Mouse (Mus musculus) limb, embryonic 10.5 days (tissue): Measurements from ENCODE around the gene Ankrd23. TPM values are rescaled to one million over a fixed set of nuclear protein-coding genes. Genes with fewer than 3 reads are reported as not detected.
A peak's percentile ranks its signal among the peaks of the same experiment; 100 is the strongest.

Experiments
- DNase-seq: peaks from one replicate; pipeline ENCODE4 v3.0.0-alpha.2; 2017; ENCODE audit warnings: low spot score
- H3K27ac ChIP-seq: fragments of 300-500 bp; sonication (generic); 2 replicates; pipeline ENCODE4 v1.5.1; 2016; ENCODE audit warnings: mild to moderate bottlenecking
- H3K27me3 ChIP-seq: fragments of 300-500 bp; sonication (generic); 2 replicates; pipeline ENCODE4 v1.6.1; 2016; ENCODE audit warnings: low read depth, mild to moderate bottlenecking; ENCODE audit not compliant: poor library complexity, severe bottlenecking
- H3K36me3 ChIP-seq: fragments of 300-500 bp; sonication (generic); 2 replicates; pipeline ENCODE4 v1.6.1; 2016; ENCODE audit warnings: mild to moderate bottlenecking, moderate library complexity
- H3K4me1 ChIP-seq: fragments of 300-500 bp; sonication (generic); 2 replicates; pipeline ENCODE4 v1.6.1; 2016
- H3K4me3 ChIP-seq: fragments of 300-500 bp; sonication (generic); 2 replicates; pipeline ENCODE4 v1.5.1; 2016; ENCODE audit warnings: mild to moderate bottlenecking, moderate library complexity
- H3K9me3 ChIP-seq: fragments of 300-500 bp; sonication (generic); replicated peaks from 2 replicates; pipeline ENCODE4 v1.6.1; 2016; ENCODE audit warnings: mild to moderate bottlenecking
- WGBS: fragments of 180-500 bp; shearing (Covaris S2); methylation state at CpG from one replicate; pipeline ENCODE4 v1.1.7; 2016; 5-methylcytosine and 5-hydroxymethylcytosine counted together
- polyA plus RNA-seq: library from polyadenylated mRNA; unstranded; fragments of >200 nt; fragmentation: Nextera tagmentation; extraction: Ambion mirVana; gene quantifications from 2 replicates; pipeline ENCODE4 v1.2.1, GENCODE M21; 2016

The Ankrd23 gene
- polyA plus RNA-seq, 1 experiment from 2014 or later, result 16.8 TPM

DNA sequence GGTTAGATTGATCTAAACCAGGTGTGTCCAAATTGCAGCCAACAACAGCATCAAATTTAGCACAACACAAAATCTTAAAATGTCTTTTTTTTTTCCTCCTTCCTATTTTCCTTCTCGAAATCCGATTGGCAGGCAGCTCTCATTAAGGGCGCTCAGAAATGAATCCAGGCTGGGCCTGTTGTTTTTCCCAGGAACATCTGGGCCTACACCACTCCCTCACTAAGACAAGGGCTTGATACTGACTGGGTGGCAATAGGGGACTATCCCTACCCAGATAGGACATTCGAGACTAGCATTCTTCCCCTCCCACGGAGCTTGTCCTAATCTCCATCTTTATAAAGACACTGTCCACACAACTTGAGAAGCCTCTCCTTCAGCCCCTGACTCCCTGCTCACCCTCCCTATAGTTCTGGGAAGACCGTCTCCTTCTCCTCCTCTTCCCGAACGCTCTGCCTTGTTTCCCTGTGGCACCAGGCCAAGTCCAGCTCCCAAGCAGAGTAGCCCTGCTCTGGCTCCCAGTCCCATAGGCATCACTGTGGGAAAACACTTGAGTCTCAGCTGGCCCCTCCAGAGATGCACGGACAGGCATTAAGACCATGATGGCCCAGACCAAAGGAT is 11.4 kb upstream of the Ankrd23 start:
- no peak for DNase-seq
- Histone ChIP-seq H3K36me3 (peaks cover 52% of the 10 kb centered on the region), H3K9me3 (no peaks in the 10 kb centered on the region), H3K27me3 (no peaks in the 10 kb centered on the region), H3K27ac (peak overlapping the region; percentile 88; the same call in 1 of the 2 replicates), H3K4me3 (peak overlapping the region; percentile 71; the same call in 1 of the 2 replicates), H3K4me1 (peaks cover 56% of the 10 kb centered on the region)
- WGBS, result 55% methylated on average over 9 of the region's 9 CpGs

DNA sequence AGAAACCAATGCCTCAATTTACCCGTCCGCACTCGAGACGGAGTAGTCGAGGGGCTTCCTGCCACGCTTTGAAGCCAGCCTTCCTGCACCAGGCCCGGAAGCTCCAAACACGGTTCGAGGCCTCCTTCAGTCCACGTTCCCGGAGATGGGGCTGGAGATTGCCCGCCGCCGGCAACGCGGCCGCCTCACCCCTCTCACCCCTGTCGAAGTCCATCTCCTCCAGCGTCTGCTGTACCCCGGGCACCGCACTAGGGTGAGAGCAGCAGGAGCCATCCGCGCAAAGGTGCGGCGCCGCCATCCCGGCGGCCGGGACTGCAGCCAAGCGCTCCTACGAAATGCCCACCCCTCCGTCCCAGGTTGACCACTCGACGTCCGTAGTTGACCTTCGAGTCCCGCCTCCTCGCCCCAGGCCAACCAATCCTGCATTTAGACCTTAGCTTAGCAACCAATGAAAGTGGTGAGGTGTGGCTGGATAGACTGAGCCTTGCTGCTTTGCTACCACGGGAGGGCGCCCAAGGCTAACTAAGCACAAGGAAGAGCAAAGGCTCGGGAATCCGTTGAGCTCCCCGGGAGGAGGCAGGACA is 10.3 kb upstream of the Ankrd23 start, which contains the start of gene Ankrd39:
TSS of gene Ankrd39 (minus strand) at position 558 of the 584 bp plus-strand sequence.
- DNase-seq, result peak; percentile 97
- no peaks in the 10 kb centered on the region for H3K27me3 ChIP-seq
- under 1% methylated on average over 43 of the region's 43 CpGs for WGBS
- H3K9me3 ChIP-seq, result no peaks in the 10 kb centered on the region
- peak within 1 kb of the TSS; percentile 71 for H3K4me3 ChIP-seq
- H3K36me3 ChIP-seq, result peaks cover 48% of the 10 kb centered on the region
- H3K27ac ChIP-seq, result peak within 1 kb of the TSS; percentile 88
- H3K4me1 ChIP-seq, result peaks cover 50% of the 10 kb centered on the region

DNA sequence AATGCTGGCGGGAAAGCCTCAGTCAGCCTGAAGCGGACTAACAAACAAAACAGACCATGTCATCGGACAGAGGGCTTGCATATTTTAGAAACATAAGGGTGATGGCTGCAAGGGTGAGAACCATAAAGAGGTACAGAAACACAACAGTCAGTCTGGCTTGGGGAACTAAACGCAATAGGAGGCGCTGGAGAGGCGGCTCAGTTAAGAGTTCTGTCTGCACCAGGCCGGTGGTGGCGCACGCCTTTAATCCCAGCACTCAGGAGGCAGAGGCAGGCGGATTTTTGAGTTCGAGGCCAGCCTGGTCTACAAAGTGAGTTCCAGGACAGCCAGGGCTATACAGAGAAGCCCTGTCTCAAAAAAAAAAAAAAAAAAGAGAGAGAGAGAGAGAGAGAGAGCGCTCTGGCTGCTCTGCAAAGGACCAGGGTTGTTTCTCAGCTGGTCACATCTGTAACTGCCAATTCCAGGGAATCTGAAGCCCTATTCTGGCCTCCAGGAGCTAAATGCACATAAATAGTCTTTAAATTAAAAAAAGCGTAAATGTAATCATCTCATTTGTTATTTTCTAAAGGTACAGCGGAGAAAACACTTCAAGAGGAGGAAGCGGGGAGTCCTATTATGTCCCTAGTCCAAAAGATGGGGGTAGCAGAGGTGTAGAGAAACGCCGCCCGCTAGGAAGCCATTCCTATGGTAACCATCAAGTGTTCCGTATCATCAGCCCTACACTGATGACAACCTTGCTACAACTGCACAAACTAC is 9.3 kb upstream of the Ankrd23 start:
- H3K27ac ChIP-seq, result peak overlapping the region; percentile 88
- H3K4me1 ChIP-seq, result peaks cover 50% of the 10 kb centered on the region
- peak overlapping the region; percentile 71 for H3K4me3 ChIP-seq
- peaks cover 47% of the 10 kb centered on the region for H3K36me3 ChIP-seq
- no peaks in the 10 kb centered on the region for H3K27me3 ChIP-seq
- no peak for DNase-seq
- 75% methylated on average over 19 of the region's 19 CpGs for WGBS
- no peaks in the 10 kb centered on the region for H3K9me3 ChIP-seq

DNA sequence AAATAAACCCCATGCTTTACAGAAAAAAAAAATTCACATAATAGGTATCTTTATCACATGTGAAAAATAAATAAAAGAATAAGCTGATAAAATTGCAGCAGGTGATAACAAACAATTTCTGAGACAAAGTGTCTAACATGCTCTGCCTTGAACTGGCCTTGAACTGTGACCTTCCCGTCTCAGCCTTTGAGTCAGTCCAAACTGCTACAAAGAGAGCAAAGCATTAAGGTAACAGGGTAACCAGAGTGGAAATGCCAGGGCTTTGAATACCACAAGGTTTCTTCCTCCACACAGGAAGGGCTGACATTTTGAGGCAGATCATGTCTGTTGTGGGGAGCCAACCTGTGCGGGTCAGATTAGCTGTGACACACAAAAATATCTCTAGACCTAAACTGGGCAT is 8.7 kb upstream of the Ankrd23 start:
- H3K4me1 ChIP-seq, result peaks cover 47% of the 10 kb centered on the region
- 84% methylated on average over 2 of the region's 2 CpGs for WGBS
- H3K4me3 ChIP-seq, result no peak overlapping the region
- no peaks in the 10 kb centered on the region for H3K9me3 ChIP-seq
- no peak for DNase-seq
- H3K36me3 ChIP-seq, result peaks cover 46% of the 10 kb centered on the region
- H3K27ac ChIP-seq, result no peak overlapping the region
- H3K27me3 ChIP-seq, result no peaks in the 10 kb centered on the region

DNA sequence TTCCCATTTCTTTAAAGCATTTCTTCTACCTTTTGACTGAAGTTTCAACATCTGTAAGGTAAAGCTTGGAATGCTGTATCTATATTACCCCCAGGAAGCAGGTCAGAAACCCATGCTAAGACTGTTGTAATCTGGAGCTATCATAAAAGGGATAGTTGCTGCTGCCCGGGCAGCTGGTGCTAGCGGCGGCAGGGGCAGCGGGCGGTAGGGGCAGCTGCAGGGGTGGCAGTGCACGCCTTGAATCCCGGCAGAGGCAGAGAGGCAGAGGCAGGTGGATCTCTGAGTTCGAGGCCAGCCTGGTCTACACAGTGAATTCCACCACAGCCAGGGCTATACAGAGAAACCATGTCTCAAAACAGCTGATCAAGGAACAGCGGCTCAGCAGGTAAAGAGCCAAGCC is 6.2 kb upstream of the Ankrd23 start:
- DNase-seq, result no peak
- H3K9me3 ChIP-seq, result no peaks in the 10 kb centered on the region
- no peak overlapping the region for H3K27ac ChIP-seq
- 94% methylated on average over 9 of the region's 9 CpGs for WGBS
- H3K4me3 ChIP-seq, result no peak overlapping the region
- no peaks in the 10 kb centered on the region for H3K27me3 ChIP-seq
- peaks cover 31% of the 10 kb centered on the region for H3K4me1 ChIP-seq
- H3K36me3 ChIP-seq, result peaks cover 42% of the 10 kb centered on the region

DNA sequence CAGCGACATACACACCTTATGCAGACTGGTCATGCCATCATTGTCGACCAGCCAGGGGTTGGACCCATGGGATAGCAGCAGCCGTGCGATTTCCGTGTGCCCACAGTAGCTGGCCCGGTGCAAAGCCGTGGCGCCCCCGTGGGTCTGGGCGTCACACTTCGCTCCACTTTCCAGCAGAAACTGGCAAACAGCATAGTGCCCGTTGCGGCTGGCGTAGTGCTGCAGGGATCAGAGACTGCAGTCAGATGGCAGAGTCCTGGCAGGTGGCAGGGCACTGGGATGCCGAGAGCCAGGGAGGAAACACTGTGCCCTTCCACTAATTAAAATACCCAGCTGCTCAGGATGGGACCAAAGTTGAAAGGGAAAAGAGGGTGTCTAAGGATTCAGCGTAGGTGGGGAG is 5.2 kb upstream of the Ankrd23 start:
- WGBS, result 96% methylated on average over 16 of the region's 16 CpGs
- Histone ChIP-seq H3K9me3 (no peaks in the 10 kb centered on the region), H3K4me3 (no peak overlapping the region), H3K36me3 (peaks cover 45% of the 10 kb centered on the region), H3K27me3 (no peaks in the 10 kb centered on the region), H3K4me1 (peaks cover 22% of the 10 kb centered on the region), H3K27ac (no peak overlapping the region)
- DNase-seq, result no peak

DNA sequence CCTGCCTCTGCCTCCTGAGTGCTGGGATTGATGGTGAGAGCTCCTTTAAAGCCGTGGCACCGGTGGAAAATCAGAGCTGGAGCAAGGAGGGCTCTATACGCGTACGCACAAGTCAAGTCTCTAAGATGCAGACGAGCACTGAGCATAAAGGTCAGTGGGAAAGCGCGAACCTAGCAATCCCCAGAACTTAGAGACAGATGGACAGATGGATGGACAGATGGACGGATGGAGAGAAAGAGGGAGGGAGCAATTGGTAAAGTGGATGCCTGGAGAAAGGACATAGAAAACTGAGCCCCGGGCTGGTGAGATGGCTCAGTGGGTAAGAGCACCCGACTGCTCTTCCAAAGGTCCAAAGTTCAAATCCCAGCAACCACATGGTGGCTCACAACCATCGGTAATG is 4.1 kb upstream of the Ankrd23 start:
- no peak for DNase-seq
- Histone ChIP-seq H3K4me3 (no peak overlapping the region), H3K4me1 (peaks cover 17% of the 10 kb centered on the region; the same call in 1 of the 2 replicates), H3K36me3 (peaks cover 45% of the 10 kb centered on the region), H3K9me3 (no peaks in the 10 kb centered on the region), H3K27ac (no peak overlapping the region), H3K27me3 (no peaks in the 10 kb centered on the region)
- 92% methylated on average over 12 of the region's 12 CpGs for WGBS

DNA sequence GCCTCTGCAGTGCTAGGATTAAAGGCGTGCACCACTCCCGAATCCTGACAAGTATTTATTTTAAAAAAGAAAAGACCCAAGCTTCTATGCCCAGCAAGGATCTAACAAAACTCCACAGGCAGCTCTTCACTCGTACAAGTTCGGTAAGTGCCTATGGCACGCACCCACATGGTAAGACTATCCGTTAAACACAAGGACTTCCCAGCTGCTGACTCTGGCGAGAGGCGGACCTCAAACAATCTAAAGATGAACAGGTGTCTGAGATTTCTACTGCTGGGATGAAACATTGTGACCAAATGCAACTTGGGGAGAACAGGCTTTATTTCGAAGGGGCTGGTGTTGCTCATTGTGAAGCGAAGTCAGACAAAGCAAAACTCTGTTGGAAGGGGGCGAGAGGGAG is 3.4 kb upstream of the Ankrd23 start:
- H3K36me3 ChIP-seq, result peaks cover 45% of the 10 kb centered on the region
- 92% methylated on average over 11 of the region's 11 CpGs for WGBS
- no peak overlapping the region for H3K27ac ChIP-seq
- H3K27me3 ChIP-seq, result no peaks in the 10 kb centered on the region
- DNase-seq, result no peak
- H3K4me3 ChIP-seq, result no peak overlapping the region
- no peaks in the 10 kb centered on the region for H3K9me3 ChIP-seq
- peaks cover 17% of the 10 kb centered on the region; the same call in 1 of the 2 replicates for H3K4me1 ChIP-seq

DNA sequence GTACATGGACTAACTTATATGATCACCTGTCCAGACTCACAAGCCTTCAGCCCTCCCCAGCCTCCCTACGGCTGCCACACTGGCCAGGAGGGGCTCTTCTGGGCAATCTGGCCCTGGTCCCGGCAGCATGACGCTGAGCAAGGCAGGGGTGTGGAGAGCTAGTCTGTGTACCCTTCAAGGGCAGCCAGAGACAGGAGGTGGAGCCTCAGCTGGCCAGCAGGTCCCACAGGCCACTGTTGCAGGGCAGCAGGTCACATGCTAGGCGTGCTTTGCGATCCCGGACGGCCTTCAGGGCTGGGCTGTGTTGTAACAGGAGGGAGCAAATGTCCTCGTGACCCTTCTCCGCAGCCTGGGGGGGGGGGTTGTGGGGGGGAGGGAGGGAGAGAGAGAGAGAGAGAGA is 2.5 kb upstream of the Ankrd23 start, which contains the start of gene Gm42417:
TSS of gene Gm42417 (minus strand) at position 244 of the 400 bp plus-strand sequence.
- Histone ChIP-seq H3K36me3 (peaks cover 45% of the 10 kb centered on the region), H3K27ac (no peak within 1 kb of the TSS), H3K4me1 (peaks cover 17% of the 10 kb centered on the region; the same call in 1 of the 2 replicates), H3K9me3 (no peaks in the 10 kb centered on the region), H3K4me3 (no peak within 1 kb of the TSS), H3K27me3 (no peaks in the 10 kb centered on the region)
- no peak for DNase-seq
- 38% methylated on average over 9 of the region's 9 CpGs for WGBS

DNA sequence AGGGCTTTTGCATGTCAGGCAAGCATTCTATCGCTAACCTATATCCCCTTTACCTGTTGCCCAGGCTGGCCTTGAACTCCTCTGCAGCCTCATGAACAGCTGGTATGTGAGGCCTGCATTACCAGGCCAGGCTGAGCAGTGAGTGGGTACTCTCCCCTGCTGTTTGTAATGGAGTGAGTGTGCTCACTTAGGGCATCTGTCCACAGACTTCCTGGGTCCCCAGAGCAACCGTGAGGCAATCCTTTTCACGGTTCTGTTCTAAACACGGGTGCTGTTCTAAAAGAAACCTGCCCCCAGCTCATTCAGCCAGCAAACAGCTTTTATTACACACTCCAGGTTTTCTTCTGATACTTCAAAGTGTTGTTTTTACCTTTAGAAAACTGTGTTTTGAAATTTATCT is 2.0 kb upstream of the Ankrd23 start:
- H3K9me3 ChIP-seq, result no peaks in the 10 kb centered on the region
- no peak overlapping the region for H3K27ac ChIP-seq
- H3K4me3 ChIP-seq, result no peak overlapping the region
- H3K36me3 ChIP-seq, result peaks cover 45% of the 10 kb centered on the region
- 89% methylated on average over 4 of the region's 4 CpGs for whole genome bisulfite sequencing
- H3K27me3 ChIP-seq, result no peaks in the 10 kb centered on the region
- peaks cover 12% of the 10 kb centered on the region; the same call in 1 of the 2 replicates for H3K4me1 ChIP-seq
- DNase-seq, result no peak

DNA sequence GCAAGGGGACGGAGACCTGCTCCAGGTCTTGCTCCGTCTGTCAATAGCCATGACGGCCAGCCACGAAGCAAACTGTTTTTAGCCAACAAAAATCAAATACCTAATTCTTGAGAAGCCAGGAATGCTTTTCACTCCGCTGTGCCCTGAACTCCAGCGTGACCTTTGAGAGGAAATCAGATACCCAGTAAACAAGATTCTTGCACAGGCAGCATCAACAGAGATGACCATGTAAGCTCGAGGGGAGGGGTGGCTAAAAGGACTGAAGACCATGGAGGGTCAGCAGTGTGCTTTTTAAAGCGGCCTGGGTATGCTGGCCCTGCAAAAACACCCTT is 320 bp downstream of the Ankrd23 start:
- WGBS, result 78% methylated on average over 8 of the region's 8 CpGs
- 0 out of 2 replicates have a peak, but pooled peaks cover 10% of the 10 kb centered on the region for H3K4me1 ChIP-seq
- H3K9me3 ChIP-seq, result no peaks in the 10 kb centered on the region
- H3K27me3 ChIP-seq, result no peaks in the 10 kb centered on the region
- H3K36me3 ChIP-seq, result peaks cover 39% of the 10 kb centered on the region
- no peak overlapping the region for H3K4me3 ChIP-seq
- no peak overlapping the region for H3K27ac ChIP-seq
- DNase-seq, result no peak

DNA sequence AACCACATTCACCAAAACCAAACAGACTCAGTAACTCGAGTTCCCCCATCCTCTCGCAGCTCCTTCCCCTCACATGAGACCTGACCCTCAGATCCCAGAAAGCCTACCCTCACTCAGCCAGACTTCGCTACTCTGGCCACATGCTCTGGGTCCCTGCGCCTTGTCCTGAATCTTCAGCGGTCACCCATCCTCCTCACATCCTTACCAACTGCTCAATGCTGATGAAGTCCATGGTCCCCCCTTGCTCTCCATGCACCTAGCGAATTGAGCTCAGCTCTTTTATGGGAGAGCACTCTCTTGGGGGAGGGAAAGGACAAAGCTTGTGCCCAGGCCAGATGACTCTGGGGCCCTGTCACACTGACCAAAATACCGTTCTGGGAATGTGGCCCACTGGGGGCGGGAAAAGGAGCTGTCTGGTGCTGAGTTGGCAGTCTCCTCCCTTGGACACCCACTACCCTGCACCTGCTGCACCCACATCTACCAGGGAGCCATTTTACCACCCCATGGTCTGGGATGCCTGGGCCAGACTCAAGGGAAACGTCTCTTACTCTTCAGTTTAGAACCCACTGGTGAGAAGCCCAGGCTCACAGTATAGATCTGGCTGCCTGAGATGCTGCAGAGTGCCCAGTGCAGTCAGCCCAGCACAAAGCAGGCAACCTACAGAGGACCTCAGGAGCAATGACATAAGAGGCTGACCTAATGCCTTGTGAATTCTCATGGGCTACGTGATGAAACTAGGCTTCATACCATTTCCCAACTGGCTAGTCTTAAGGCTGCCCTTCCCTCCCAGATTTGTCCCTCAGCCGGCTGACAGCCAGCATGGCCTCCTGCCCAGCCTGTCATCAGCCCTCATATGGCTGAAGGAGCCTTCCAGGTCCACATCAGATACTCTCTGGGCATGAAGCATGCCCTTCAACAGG is 946 bp downstream of the Ankrd23 start:
- Histone ChIP-seq H3K4me3 (no peak overlapping the region), H3K9me3 (no peaks in the 10 kb centered on the region), H3K27ac (no peak overlapping the region), H3K36me3 (peaks cover 39% of the 10 kb centered on the region), H3K27me3 (no peaks in the 10 kb centered on the region), H3K4me1 (0 out of 2 replicates have a peak, but pooled peaks cover 10% of the 10 kb centered on the region)
- no peak for DNase-seq
- WGBS, result 85% methylated on average over 11 of the region's 11 CpGs
